Mouse (Mus musculus) neural tube, embryonic 11.5 days (tissue): Measurements from ENCODE around the gene Gm9945. TPM values are rescaled to one million over a fixed set of nuclear protein-coding genes. Genes with fewer than 3 reads are reported as not detected.

Source experiments
- ATAC-seq: fragments of 200-750 bp; cut with Nextera tagmentation; 2 replicates; pipeline ENCODE4 v1.8.0; 2017; ENCODE audit warnings: moderate number of reproducible peaks, mild to moderate bottlenecking, moderate TSS enrichment, moderate library complexity; ENCODE audit not compliant: insufficient read depth, low FRiP score, low TSS enrichment
- DNase-seq: peaks from one replicate; pipeline ENCODE4 v3.0.0-alpha.2; 2015; ENCODE audit warnings: low spot score
- H3K27ac ChIP-seq: fragments of 300-500 bp; sonication (generic); 2 replicates; pipeline ENCODE4 v1.5.1; 2014; ENCODE audit warnings: low read depth, mild to moderate bottlenecking, low read length
- H3K27me3 ChIP-seq: fragments of 300-500 bp; sonication (generic); 2 replicates; pipeline ENCODE4 v1.6.1; 2014; ENCODE audit warnings: mild to moderate bottlenecking, low read length, mixed read lengths; ENCODE audit not compliant: control insufficient read depth, insufficient read depth
- H3K36me3 ChIP-seq: fragments of 300-500 bp; sonication (generic); 2 replicates; pipeline ENCODE4 v1.6.1; 2014; ENCODE audit warnings: mild to moderate bottlenecking, low read length, moderate library complexity, mixed read lengths; ENCODE audit not compliant: control insufficient read depth, insufficient read depth
- H3K4me1 ChIP-seq: fragments of 300-500 bp; sonication (generic); 2 replicates; pipeline ENCODE4 v1.6.1; 2014; ENCODE audit warnings: low read length, mixed read lengths; ENCODE audit not compliant: control insufficient read depth, insufficient read depth
- H3K4me2 ChIP-seq: fragments of 300-500 bp; sonication (generic); 2 replicates; pipeline ENCODE4 v1.6.1; 2014; ENCODE audit warnings: low read depth, mild to moderate bottlenecking, moderate library complexity
- H3K4me3 ChIP-seq: fragments of 300-500 bp; sonication (generic); 2 replicates; pipeline ENCODE4 v1.5.1; 2014; ENCODE audit warnings: low read depth, low read length
- H3K9ac ChIP-seq: fragments of 300-500 bp; sonication (generic); 2 replicates; pipeline ENCODE4 v1.6.1; 2014; ENCODE audit warnings: mild to moderate bottlenecking, low read length
- H3K9me3 ChIP-seq: fragments of 300-500 bp; sonication (generic); 2 replicates; pipeline ENCODE4 v1.6.1; 2016; ENCODE audit warnings: low read length; ENCODE audit not compliant: control insufficient read depth
- WGBS: fragments of 180-500 bp; shearing (Covaris S2); extraction: QIAGEN DNeasy Blood & Tissue Kit; methylation state at CpG from one replicate; pipeline ENCODE4 v1.1.7; 2014; 5-methylcytosine and 5-hydroxymethylcytosine counted together
- polyA plus RNA-seq: library from polyadenylated mRNA; unstranded; fragments of >200 nt; fragmentation: Nextera tagmentation; extraction: Ambion mirVana; gene quantifications from 2 replicates; pipeline ENCODE4 v1.2.1, GENCODE M21; 2014

Gm9945 gene
- polyA plus RNA-seq, 1 experiment from 2014 or later: not detected

DNA sequence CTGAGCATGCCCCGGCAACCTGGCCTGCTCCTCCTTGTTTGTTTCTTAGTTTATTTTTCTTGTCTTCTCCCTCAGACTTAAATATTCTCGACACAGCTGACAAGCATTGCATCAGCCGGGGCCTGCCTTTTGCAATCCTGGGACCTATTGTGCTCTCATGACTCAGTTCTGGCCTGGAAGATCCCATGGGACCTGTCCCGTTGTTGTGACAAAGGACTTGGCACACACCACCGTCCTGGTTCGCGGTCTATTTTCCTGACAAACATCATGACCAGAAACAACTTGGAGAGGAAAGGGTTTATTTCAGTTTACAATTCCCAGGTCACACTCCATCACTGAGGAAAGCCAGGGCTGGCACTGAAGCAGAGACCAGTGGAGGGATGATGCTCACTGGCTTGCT lies 28.2 kb downstream of the Gm9945 start:
- DNase-seq: no peak
- no peaks in the 10 kb centered on the region for H3K9me3 ChIP-seq
- no peak overlapping the region for H3K9ac ChIP-seq
- no peak overlapping the region for H3K4me3 ChIP-seq
- no peak for ATAC-seq
- 70% methylated on average over 7 of the region's 7 CpGs for WGBS
- no peak overlapping the region for H3K4me2 ChIP-seq
- no peaks in the 10 kb centered on the region for H3K4me1 ChIP-seq
- H3K27me3 ChIP-seq: no peaks in the 10 kb centered on the region
- no peak overlapping the region for H3K27ac ChIP-seq
- H3K36me3 ChIP-seq: no peaks in the 10 kb centered on the region

DNA sequence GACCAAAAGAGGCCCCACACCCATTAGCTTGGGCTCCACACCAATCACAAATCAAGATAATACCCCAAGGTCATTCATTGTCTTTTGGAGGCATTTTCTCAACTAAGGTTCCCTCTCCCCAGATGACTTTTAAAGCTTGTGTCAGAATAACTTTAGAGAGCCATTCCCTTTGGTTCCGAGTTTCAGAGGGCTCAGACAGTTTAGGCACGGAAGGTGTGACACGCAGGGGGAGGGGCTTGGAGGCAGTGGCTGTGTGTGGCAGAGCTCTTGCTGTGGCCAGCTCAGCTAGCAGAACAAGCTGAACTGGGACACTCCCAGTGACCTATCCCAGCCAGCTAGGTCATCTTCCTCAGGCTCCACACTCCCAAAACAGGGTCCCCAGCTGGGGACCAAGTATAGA lies 28.6 kb downstream of the Gm9945 start:
- no peak overlapping the region for H3K4me2 ChIP-seq
- H3K36me3 ChIP-seq: no peaks in the 10 kb centered on the region
- no peak overlapping the region for H3K4me3 ChIP-seq
- H3K27me3 ChIP-seq: no peaks in the 10 kb centered on the region
- H3K4me1 ChIP-seq: no peaks in the 10 kb centered on the region
- no peak for ATAC-seq
- no peak overlapping the region for H3K9ac ChIP-seq
- no peaks in the 10 kb centered on the region for H3K9me3 ChIP-seq
- no peak overlapping the region for H3K27ac ChIP-seq
- 64% methylated on average over 3 of the region's 3 CpGs for WGBS
- no peak for DNase-seq

DNA sequence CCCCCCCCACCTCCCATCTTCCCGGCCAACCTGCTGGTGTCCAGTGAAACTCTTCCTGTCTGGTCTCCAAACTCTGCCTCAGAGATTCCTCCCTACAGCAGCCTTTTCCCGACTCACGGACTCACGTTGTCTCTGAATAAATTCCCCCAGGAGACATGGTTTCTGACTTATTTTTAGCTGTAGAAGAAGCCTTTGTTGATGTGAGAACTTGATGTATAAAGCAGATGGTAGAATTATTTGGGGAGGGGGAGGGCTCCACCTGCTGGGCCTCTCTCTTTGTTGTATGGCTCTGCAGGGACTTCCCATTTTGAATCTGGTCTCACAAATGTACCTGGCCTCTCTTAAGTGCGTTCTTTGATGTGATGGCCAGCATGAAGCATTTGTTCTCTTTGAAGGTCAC lies 30.4 kb downstream of the Gm9945 start:
- H3K36me3 ChIP-seq: no peaks in the 10 kb centered on the region
- no peak overlapping the region for H3K27ac ChIP-seq
- H3K9me3 ChIP-seq: no peaks in the 10 kb centered on the region
- H3K27me3 ChIP-seq: no peaks in the 10 kb centered on the region
- H3K4me1 ChIP-seq: no peaks in the 10 kb centered on the region
- no peak overlapping the region for H3K4me3 ChIP-seq
- WGBS: 38% methylated on average over 5 of the region's 5 CpGs
- DNase-seq: no peak
- no peak for ATAC-seq
- H3K9ac ChIP-seq: no peak overlapping the region
- no peak overlapping the region for H3K4me2 ChIP-seq

DNA sequence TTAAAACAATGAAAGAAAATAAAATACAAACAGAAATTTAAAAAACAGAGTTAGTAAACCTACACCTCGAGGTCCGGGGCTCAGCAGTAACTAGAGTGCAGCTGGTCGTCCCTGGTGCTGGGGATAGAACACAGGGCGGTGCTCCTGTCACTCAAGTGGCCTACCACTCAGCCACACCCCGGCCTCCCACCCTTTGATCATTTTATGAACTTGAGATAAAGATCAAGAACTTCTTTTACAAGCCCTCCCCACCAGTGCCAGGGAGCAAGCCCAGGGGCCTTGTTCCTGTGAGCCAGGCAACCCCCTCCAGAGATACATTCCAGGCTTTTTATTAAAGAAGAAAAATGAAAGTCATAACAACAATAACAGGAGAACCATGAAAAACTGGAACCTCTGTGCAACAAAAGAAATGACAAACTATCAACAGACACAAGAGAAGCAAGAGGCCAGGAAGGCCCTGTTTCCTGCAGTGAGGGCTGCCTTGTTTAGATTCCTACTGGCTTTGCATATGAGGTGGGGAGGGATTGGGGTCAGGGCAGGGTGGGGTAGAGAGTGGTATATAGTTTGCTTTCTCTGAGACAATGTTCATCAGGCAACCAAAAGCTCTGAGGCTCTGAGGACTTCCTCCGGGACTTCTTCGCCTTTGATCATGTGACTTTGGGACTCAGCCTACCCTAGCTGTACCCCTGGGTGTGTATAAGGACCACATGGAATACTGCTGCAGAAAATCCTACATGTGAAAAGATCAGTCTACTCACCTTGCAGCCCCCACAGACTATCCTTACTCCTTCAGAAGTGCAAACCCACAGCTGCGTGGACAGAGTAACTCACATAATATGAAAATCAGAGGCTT lies 37.0 kb downstream of the Gm9945 start:
- H3K4me2 ChIP-seq: no peak overlapping the region
- no peaks in the 10 kb centered on the region for H3K36me3 ChIP-seq
- DNase-seq: no peak
- no peak overlapping the region for H3K4me3 ChIP-seq
- no peaks in the 10 kb centered on the region for H3K9me3 ChIP-seq
- H3K27me3 ChIP-seq: no peaks in the 10 kb centered on the region
- ATAC-seq: no peak
- WGBS: 49% methylated on average over 8 of the region's 8 CpGs
- no peak overlapping the region for H3K9ac ChIP-seq
- H3K4me1 ChIP-seq: peaks cover 14% of the 10 kb centered on the region
- H3K27ac ChIP-seq: no peak overlapping the region

DNA sequence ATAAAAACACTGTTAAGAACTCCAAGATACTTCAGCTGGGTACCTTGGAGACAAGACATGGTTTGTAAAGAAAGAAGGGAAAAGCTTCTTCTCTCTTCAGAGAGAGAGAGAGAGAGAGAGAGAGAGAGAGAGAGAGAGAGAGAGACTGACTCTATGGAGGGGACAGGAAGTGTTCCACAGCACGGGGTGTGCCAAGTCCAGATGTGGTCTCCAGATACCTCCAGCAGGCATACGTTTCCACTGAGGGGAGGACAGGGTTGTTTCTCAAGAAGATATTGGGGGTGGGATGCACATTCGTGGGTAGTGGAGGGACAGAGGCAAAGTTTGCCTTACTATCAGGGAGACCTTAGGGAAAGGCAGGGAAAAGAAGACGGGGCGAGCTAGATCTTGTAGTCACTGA lies 38.8 kb downstream of the Gm9945 start:
- WGBS: 49% methylated on average over 5 of the region's 5 CpGs
- Histone ChIP-seq H3K4me1 (peaks cover 14% of the 10 kb centered on the region), H3K4me3 (no peak overlapping the region), H3K27ac (no peak overlapping the region), H3K9me3 (no peaks in the 10 kb centered on the region), H3K4me2 (peak overlapping the region; percentile 74; the same call in 1 of the 2 replicates), H3K36me3 (no peaks in the 10 kb centered on the region), H3K9ac (no peak overlapping the region), H3K27me3 (no peaks in the 10 kb centered on the region)
- DNase-seq: no peak
- no peak for ATAC-seq

DNA sequence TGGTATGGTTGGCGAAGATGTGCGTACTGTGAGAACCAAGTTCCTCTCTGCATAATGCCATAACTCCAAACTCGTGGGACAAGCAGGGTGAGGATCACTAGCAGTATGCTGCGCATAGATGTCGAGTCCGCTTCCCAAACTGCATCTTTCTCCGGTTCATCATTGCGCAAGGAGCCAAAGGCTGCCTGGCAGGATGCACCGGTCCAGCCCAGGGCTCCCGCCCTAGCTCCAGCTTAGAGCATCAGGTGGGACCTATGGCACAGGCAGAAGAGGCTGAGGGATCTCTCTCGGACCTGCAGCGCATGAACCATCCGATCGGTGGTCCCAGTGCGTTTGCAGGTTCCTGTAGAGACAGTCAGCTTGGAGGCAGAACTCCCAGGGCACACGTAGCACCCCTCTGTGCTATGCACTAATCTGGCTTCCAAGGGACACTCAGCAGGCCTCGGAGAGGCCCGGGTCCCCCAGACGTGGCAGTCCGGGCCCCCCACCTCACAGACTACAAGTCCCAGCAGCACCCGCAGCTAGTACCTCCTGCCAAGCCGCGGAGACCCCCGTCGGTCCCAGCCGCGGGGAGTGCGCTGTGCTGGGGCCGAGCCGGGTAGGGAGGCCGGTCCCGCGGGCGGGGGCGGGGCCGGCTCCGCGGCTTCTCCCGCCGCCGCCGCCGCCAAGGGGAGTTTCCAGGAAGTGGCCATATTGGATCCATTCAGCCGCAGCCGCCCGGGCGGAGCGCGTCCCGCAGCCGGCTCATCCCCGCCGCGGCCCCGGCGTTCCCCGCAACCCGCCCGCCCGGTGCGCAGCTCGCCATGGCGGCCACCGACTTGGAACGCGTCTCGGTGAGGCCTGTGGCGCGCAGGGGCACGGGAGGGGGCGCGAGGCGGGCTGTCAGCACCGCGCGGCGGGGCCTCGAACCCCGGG lies 39.5 kb downstream of the Gm9945 start, which contains the start of gene Sept8:
Sept8 (plus strand) TSS at position 51 of the 915 bp plus-strand sequence.
- Histone ChIP-seq H3K9ac (peak within 1 kb of the TSS; percentile 81), H3K36me3 (no peaks in the 10 kb centered on the region), H3K27ac (0 out of 2 replicates have a peak within 1 kb of the TSS, but pooled peaks have one; percentile 27), H3K4me1 (peaks cover 14% of the 10 kb centered on the region), H3K27me3 (no peaks in the 10 kb centered on the region), H3K4me2 (peak within 1 kb of the TSS; percentile 74), H3K4me3 (peak within 1 kb of the TSS; percentile 80), H3K9me3 (no peaks in the 10 kb centered on the region)
- 4% methylated on average over 75 of the region's 79 CpGs for WGBS
- DNase-seq (peak; percentile 76), ATAC-seq (peak; percentile 88)

DNA sequence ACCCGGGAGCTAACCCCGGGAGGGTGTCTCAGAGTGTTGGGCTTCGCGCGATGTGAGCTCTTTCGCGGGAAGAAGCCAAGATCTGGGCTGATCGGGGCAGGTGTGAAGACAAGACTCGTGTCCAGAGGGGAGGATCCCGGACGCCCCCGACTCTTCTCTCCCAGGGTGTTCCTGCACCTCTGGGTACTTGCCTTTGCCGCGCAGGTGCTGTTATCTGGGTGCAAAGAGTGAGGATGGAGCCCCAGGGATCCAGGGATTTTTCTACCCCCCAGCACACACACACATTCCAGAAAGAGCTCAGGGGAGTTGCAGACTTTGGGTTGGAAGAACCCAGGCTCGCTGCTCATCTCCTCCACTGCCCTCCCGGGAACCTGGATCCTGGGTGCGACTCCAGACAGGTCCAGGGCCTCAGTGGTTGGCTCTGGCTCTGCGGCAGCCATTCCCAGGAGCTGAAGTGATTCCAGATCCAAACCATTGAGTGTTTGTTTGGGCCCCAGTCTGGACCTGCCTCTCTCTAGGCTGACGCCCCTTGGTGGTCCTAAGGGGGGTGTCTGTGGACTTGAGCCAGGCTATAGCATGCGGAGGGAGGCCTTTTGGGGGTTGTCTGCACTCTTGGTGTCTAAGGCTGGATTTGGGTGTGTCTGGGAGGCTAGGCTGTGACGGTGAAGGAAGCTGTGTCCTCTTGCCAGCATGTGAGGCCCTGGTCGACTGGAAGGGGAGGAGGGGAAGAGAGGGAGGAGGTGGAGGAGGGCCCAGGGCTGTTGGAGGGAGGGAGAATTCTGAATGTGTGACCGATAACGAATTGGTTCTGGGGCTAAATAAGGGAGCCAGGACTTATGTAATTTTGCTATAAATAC lies 40.4 kb downstream of the Gm9945 start:
- Histone ChIP-seq H3K4me2 (peak overlapping the region; percentile 74), H3K36me3 (no peaks in the 10 kb centered on the region), H3K4me3 (peak overlapping the region; percentile 80), H3K27ac (no peak overlapping the region), H3K9ac (peak overlapping the region; percentile 81), H3K4me1 (peaks cover 14% of the 10 kb centered on the region), H3K9me3 (no peaks in the 10 kb centered on the region), H3K27me3 (no peaks in the 10 kb centered on the region)
- WGBS: 3% methylated on average over 24 of the region's 24 CpGs
- peak; percentile 54 for DNase-seq
- peak; percentile 22; the same call in 1 of the 2 replicates for ATAC-seq
